Mouse (Mus musculus) R1 (cell line): Measurements from ENCODE around the gene Slc6a2.

ENCODE experiments used
- DNase-seq: peaks from one replicate; pipeline ENCODE4 v3.0.0-alpha.2; 2018; ENCODE audit warnings: low read depth, low spot score

The Slc6a2 gene

DNA sequence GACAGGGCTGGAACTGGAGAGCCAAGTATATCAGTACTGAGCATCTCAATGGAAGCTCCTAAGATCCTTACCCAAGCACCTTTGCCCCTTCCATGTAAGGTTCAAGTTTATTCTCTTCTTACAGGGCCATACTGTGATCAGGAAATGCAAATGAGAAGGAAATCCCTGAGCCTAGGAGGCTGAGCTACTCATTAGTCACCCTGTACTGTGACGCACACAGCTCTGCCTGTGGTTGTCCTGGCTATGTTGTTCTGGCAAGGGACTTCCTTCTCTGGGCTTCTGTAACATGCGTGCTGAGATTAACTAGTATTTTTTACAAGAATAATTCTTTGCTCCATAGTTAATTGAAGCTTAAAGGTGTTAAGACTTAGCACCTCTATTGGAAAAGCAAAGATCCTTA is 70.8 kb downstream of the Slc6a2 start:
- DNase-seq, result no peak

DNA sequence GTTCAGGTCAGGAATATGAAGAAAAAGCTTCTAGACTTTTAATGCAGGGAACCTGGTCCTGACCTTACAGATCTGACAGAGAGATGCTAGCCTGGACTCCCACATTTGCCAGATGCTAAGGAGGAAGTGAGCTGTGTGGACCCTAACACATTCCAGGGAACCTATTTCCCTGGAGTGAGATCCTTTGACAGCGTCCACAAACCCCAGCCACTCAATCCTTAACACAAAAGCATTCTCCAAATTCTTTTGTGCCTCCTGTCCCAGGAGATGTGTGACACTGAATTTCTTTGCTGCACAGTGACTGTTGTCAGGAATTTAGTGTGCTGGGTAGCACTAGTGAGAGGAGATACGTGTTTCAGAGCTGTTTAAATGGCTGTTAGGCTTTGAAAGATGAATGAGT is 79.0 kb downstream of the Slc6a2 start:
- peak; percentile 65 for DNase-seq

- no peak for DNase-seq
These were observed 80.4 kb downstream of the Slc6a2 start for GRCm38 (mm10) chr8:93040256-93040655.

GRCm38 (mm10) chr8:93040776-93041567 is 81.1 kb downstream of the Slc6a2 start:
- DNase-seq, result peak; percentile 10

GRCm38 (mm10) chr8:93043083-93043482 is 83.2 kb downstream of the Slc6a2 start:
- no peak for DNase-seq

DNA sequence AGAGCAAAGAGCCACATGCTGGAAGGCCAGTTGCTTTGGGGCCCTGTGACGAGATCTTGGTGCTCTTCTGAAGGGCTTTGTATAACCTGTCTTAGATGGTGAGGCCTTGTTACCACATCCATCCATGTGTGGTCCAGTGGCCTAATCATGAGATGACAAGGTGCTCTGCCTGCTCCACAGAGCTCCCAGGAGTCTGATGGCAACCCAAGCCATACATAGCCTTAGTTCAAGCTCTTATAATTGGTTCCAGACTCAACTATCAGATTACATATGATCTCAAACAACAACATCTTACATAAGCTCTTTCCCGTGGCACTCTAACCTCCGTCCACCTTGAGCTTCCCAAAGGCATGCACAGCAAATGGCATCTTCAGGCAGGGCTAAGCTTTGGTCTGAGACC is 88.2 kb downstream of the Slc6a2 start, which contains the start of gene Ces1a:
Ces1a (minus strand) TSS at position 101 of the 400 bp plus-strand sequence.
- DNase-seq, result no peak

DNA sequence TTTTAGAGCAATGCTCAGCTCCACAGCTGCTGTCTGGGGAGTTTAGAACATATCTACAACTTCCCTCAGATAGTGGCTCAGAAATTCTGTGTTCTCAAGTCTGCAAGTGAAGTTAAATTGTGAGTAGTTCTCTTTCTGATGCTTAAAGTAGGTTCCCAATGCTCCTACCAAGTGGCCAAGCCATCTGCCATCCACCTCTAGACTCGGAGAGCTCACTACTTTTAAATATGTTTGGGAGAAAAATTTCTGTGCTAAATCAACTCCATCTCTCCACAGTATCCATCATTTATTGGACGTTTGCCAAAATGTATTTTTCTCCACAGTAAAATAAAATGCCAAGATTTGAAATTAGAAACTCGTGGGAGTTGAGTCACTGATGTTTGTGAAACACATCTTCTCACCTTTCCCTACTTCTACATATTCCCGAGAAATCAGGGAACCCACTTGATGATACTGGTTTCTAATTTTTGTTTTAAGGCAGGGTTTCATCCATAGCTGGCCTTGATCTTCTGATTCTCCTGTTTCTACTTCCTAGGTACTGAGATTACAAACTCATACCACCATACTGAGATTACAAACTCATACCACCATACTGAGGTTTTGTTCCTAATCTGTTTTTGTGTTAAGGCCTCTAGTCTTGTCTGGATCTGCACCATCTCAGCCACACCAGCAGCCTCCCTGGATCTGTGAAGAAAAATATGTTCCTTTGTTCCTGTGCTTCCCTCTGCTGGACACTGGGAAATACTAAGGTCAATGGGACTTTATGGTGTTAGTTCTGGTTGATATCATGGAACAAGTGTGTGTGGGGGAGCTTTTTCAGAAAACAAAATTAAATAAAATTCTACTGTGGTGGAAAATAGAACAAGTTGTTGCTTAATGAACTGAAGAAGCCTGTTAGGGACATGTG is 88.9 kb downstream of the Slc6a2 start:
- DNase-seq, result no peak
